Mouse (Mus musculus): ENCODE data around the gene Rem2. TPM values are rescaled to one million over a fixed set of nuclear protein-coding genes. Genes with fewer than 3 reads are reported as not detected.

Rem2 gene
- total RNA-seq, 2 experiments from 2014 or later = not detected

- peak; percentile 53 to 62 for DNase-seq
- intact Hi-C loops (cut with DNase I) = no loop called here
Measured at GRCm38 (mm10) chr14:54443196-54443595, 32.7 kb upstream of the Rem2 start.

- peak; percentile 57 to 71 for DNase-seq
Measured at GRCm38 (mm10) chr14:54443712-54444618, 31.9 kb upstream of the Rem2 start.

GRCm38 (mm10) chr14:54445476-54445875 lies 30.4 kb upstream of the Rem2 start:
- DNase-seq = peak in 1 of 2 experiments; percentile 36
- intact Hi-C loops (cut with DNase I) = no loop called here

More at GRCm38 (mm10) chr14:54443712-54444618, 31.9 kb upstream of the Rem2 start:
- intact Hi-C loops (cut with DNase I) = no loop called here

- DNase-seq = no peak
- intact Hi-C loops (cut with DNase I) = loop anchor here (10.0 kb wide), 1 partner anchor 229 kb away; no protein-coding TSS in a partner anchor
Measured at GRCm38 (mm10) chr14:54453566-54453965, 22.3 kb upstream of the Rem2 start.

GRCm38 (mm10) chr14:54454669-54455528 lies 21.0 kb upstream of the Rem2 start:
- intact Hi-C loops (cut with DNase I) = loop anchor here (10.0 kb wide), 1 partner anchor 230 kb away; no protein-coding TSS in a partner anchor

GRCm38 (mm10) chr14:54457907-54458569 lies 17.9 kb upstream of the Rem2 start:
- intact Hi-C loops (cut with DNase I) = loop anchor here (10.0 kb wide), 1 partner anchor 233 kb away; no protein-coding TSS in a partner anchor
- DNase-seq = no peak

More at GRCm38 (mm10) chr14:54454669-54455528, 21.0 kb upstream of the Rem2 start:
- DNase-seq = no peak

- intact Hi-C loops (cut with DNase I) = no loop called here
- no peak for DNase-seq
Measured at GRCm38 (mm10) chr14:54462146-54462545, 13.8 kb upstream of the Rem2 start.

GRCm38 (mm10) chr14:54463108-54463958 lies 12.6 kb upstream of the Rem2 start:
- intact Hi-C loops (cut with DNase I) = no loop called here

GRCm38 (mm10) chr14:54463959-54464292 lies 12.0 kb upstream of the Rem2 start, which contains the start of gene Lrp10:
Gene Lrp10 (plus strand): TSS chr14:54464137.
- intact Hi-C loops (cut with DNase I) = no loop called here

More at GRCm38 (mm10) chr14:54463108-54463958, 12.6 kb upstream of the Rem2 start:
- DNase-seq = no peak

GRCm38 (mm10) chr14:54464293-54465005 lies 11.5 kb upstream of the Rem2 start:
- intact Hi-C loops (cut with DNase I) = no loop called here
- DNase-seq = peak; percentile 52 to 54

More at GRCm38 (mm10) chr14:54463959-54464292, 12.0 kb upstream of the Rem2 start, which contains the start of gene Lrp10:
- peak; percentile 82 to 87 for DNase-seq

GRCm38 (mm10) chr14:54471467-54471866 lies 4.4 kb upstream of the Rem2 start:
- intact Hi-C loops (cut with DNase I) = no loop called here
- DNase-seq = no peak

GRCm38 (mm10) chr14:54472671-54473070 lies 3.2 kb upstream of the Rem2 start:
- intact Hi-C loops (cut with DNase I) = no loop called here
- DNase-seq = no peak

GRCm38 (mm10) chr14:54474744-54475143 lies 1.2 kb upstream of the Rem2 start:
- DNase-seq = no peak
- intact Hi-C loops (cut with DNase I) = no loop called here

GRCm38 (mm10) chr14:54477172-54477909 lies 1.4 kb downstream of the Rem2 start:
- intact Hi-C loops (cut with DNase I) = no loop called here
- no peak for DNase-seq

GRCm38 (mm10) chr14:54479451-54479920 lies 3.6 kb downstream of the Rem2 start:
- DNase-seq = no peak
- intact Hi-C loops (cut with DNase I) = no loop called here

GRCm38 (mm10) chr14:54480673-54481072 lies 4.8 kb downstream of the Rem2 start:
- intact Hi-C loops (cut with DNase I) = no loop called here
- DNase-seq = no peak

GRCm38 (mm10) chr14:54481402-54481801 lies 5.5 kb downstream of the Rem2 start:
- DNase-seq = no peak
- intact Hi-C loops (cut with DNase I) = no loop called here

- intact Hi-C loops (cut with DNase I) = no loop called here
- no peak for DNase-seq
Measured at GRCm38 (mm10) chr14:54482498-54482897, 6.6 kb downstream of the Rem2 start.
